Mouse (Mus musculus): ENCODE measurements around the gene Gm8050. TPM values are rescaled to one million over a fixed set of nuclear protein-coding genes. Genes with fewer than 3 reads are reported as not detected.

Gene Gm8050
- total RNA-seq (2023; ENCODE audit: inconsistent age), result not detected in 4 replicates

GRCm38 (mm10) chr14:6720151-6720550, at the start of gene Gm8050:
TSS of gene Gm8050 (minus strand) at chr14:6720251.

GRCm38 (mm10) chr14:6742232-6742631, 22.2 kb upstream of the Gm8050 start, which contains the start of gene Gm3636:
TSS of gene Gm3636 (minus strand) at chr14:6742332.

GRCm38 (mm10) chr14:6684070-6684469, 36.0 kb downstream of the Gm8050 start, which contains the start of gene Gm10251:
TSS of gene Gm10251 (minus strand) at chr14:6684170.

Other genes with a start within 250 kb of the Gm8050 start
- gene Gm8356, start 183.0 kb downstream of the Gm8050 start, total RNA-seq (2023; ENCODE audit: inconsistent age), result not detected in 4 replicates
- gene Gm3629, start 129.6 kb downstream of the Gm8050 start, total RNA-seq (2023; ENCODE audit: inconsistent age), result not detected in 4 replicates
- gene Gm3460, start 97.8 kb downstream of the Gm8050 start, total RNA-seq (2023; ENCODE audit: inconsistent age), result not detected in 4 replicates
- not detected in 4 replicates for gene Gm10251, start 36.1 kb downstream of the Gm8050 start, total RNA-seq (2023; ENCODE audit: inconsistent age)
- 0.45 to 1.3 TPM (median 0.73 TPM) in 4 replicates for gene Gm3636, start 22.1 kb upstream of the Gm8050 start, total RNA-seq (2023; ENCODE audit: inconsistent age)
- gene Gm8362, start 54.2 kb upstream of the Gm8050 start, total RNA-seq (2023; ENCODE audit: inconsistent age), result not detected in 4 replicates
- gene Gm3642, start 120.1 kb upstream of the Gm8050 start, total RNA-seq (2023; ENCODE audit: inconsistent age), result not detected in 4 replicates
- gene Gm3667, start 169.7 kb upstream of the Gm8050 start, total RNA-seq (2023; ENCODE audit: inconsistent age), result not detected in 4 replicates

Data from B cell, adult (primary cell).